Mouse (Mus musculus): ENCODE data around the gene Gss.
A peak's percentile ranks its signal among the peaks of the same experiment; 100 is the strongest.
"Not testable (repeated sequence)": the region's sequence is repeated elsewhere in the genome, so short reads cannot be mapped to it uniquely, and the experiment has no call there.

Gss gene

GRCm38 (mm10) chr2:155619817-155620216 is 27.2 kb upstream of the Gss start:
- DNase-seq (ENCODE audit: low read depth, low spot score), result peak; percentile 82

DNA sequence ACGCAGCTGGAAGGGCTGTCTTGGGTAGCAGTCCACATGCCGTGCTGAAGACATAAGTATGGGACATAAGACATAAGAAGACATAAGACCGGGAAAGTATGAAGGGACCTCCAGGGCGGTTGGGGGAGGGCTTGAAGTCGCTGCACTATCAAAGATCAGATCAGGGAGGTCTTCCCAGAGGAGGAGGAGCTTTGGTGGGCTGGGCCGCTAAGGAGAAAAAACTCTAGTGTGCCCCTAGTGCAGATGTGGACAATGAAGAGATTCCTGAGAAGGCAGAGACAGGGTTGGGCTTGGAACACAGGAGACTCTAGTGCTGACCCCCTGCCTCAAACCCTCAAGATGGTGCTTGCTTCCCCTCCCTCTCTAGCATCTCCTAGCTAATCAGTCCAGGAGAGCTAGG is 24.4 kb upstream of the Gss start:
- DNase-seq (ENCODE audit: low read depth, low spot score), result no peak

GRCm38 (mm10) chr2:155613953-155614352 is 21.3 kb upstream of the Gss start:
- DNase-seq (ENCODE audit: low read depth, low spot score), result no peak

DNA sequence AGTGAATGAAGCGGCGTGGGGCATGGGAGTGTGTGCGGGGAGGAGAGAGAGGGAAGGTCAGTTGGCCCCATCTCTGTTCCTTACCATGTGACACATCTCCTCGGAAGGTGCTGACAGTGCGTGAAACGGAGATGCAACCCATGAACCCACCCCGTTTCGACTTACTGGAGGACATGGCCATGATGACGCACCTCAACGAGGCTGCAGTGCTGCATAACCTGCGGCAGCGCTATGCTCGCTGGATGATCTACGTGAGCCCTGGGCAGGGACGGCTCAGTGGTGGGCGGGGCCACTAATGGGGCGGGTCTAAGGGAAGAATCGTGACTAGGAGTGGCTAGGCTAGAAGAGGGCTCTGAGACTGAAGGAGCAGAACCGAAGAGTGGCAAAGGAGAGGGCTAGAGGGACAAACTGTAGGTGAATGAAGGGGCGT is 20.7 kb upstream of the Gss start:
- peak; percentile 64 for DNase-seq (ENCODE audit: low read depth, low spot score)

GRCm38 (mm10) chr2:155611834-155612550 is 19.4 kb upstream of the Gss start:
- no peak for DNase-seq (ENCODE audit: low read depth, low spot score)

- DNase-seq (ENCODE audit: low read depth, low spot score), result no peak
Measured at GRCm38 (mm10) chr2:155610978-155611377, 18.4 kb upstream of the Gss start, which contains the start of gene Myh7b. TSS of gene Myh7b (plus strand) at chr2:155611212.

DNA sequence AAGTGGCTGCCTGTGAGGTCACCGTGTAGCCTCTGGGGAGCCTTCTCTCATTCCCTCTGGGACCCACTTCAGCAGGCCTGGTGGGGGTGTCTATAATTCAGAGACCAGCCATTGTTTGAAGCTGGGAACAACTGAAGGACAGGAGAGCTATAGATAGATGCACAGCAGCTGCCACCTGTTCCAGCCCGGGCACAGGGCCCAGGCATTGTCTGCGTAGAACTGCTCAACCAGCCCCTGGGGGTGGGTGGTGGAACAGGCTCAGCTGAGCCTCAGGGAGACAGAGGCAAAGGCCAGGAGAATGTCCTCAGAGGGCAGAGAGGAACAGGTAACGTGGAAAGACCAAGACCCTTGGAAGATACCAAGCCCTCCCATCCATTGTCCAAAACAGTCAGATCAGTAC is 13.8 kb upstream of the Gss start:
- DNase-seq (ENCODE audit: low read depth, low spot score), result no peak

DNA sequence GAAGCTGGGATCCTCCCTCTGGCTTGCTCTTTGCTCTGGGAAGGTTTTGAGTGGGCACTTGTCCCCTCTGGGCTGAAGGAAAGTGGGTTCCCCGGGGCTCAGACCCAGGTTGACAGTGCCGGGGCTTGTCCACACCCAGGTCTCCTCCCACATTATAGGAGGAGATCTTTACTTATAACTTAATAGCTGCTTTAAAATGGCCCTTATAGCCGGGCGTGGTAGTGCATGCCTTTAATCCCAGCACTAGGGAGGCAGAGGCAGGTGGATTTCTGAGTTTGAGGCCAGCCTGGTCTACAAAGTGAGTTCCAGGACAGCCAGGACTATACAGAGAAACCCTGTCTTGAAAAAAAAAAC is 12.6 kb upstream of the Gss start:
- DNase-seq (ENCODE audit: low read depth, low spot score), result not testable (repeated sequence)

GRCm38 (mm10) chr2:155604560-155605235 is 12.1 kb upstream of the Gss start:
- no peak for DNase-seq (ENCODE audit: low read depth, low spot score)

- no peak for DNase-seq (ENCODE audit: low read depth, low spot score)
Measured at GRCm38 (mm10) chr2:155603707-155604106, 11.1 kb upstream of the Gss start.

DNA sequence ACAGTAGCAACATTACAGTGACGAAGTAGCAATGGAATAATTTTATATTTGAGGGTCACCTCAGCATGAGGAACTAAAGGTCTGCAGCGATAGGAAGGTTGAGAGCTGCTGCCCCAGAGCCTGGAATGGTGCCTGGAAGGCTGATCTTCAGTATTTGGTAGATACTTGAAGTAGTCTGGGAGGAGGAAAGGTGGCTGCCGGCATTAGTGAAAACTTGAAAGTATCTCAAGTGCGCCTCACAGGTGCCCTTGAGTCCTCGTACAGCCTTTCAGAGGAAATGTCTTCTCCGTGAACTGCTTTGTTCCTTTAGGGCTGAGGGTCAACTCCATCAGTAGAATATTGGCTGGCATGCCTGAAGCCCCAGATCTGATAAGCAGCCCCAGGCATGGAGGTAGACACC is 2.9 kb upstream of the Gss start:
- DNase-seq (ENCODE audit: low read depth, low spot score), result no peak

GRCm38 (mm10) chr2:155592854-155593283 is 259 bp upstream of the Gss start:
- no peak for DNase-seq (ENCODE audit: low read depth, low spot score)

- DNase-seq (ENCODE audit: low read depth, low spot score), result no peak
Measured at GRCm38 (mm10) chr2:155591676-155592075, 934 bp downstream of the Gss start.

DNA sequence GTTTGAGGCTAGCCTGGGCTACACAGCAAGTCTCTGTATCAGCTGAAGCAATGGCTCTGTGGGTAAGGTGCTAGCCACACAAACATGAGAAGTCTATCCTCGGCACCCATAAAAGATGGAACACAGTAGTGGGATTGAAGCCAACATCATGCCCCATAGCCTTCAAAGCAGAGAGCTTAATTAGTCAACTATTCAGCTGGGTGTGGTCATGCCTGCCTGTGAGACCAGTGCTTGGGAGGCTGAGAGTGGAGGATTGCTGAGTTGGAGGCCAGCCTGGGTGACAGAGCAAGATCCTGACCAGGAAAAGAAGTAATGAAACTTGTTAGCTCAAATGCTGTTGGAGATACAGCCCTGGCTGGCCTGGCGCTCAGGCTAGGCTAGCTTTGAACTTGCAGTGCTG is 1.7 kb downstream of the Gss start:
- DNase-seq (ENCODE audit: low read depth, low spot score), result no peak

DNA sequence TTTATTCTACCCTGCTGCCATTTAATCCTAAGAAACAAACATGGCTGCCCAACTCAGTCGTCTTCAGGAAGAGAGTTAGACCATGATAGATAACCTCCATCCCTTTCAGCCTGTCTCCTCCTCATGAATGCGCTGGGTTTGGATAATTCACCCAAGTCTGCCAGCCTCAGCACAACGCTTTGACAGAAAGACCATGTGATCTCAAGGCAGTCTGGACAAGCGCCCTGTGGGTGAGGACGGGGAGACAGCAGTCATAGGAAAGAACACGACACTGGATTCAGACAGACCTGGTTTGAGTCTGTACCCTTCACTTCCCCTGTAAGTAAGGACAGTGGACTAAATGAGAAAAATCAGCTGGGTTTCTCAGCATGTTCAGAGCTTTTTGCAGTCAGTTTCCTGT is 3.1 kb downstream of the Gss start:
- DNase-seq (ENCODE audit: low read depth, low spot score), result no peak

- DNase-seq (ENCODE audit: low read depth, low spot score), result no peak
Measured at GRCm38 (mm10) chr2:155588136-155588535, 4.5 kb downstream of the Gss start.

DNA sequence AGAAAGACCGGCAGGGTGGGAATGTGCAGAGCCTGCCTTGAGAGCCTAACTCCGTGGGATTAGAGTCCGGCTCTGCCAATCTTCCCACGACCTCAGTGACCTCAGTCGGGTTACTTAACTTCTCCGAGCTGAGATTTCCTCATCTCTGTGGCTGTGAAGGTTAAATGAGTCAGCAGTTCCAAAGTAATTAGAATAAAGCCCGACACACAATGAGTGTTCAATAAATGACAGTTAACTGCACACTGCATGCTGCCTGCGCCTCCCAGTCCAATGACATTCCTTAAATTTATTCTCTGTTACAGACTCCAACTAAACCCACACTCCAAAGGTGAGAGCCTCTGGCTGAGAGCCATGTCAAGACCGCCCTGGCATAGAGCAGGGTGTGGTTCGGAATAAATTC is 7.1 kb downstream of the Gss start:
- DNase-seq (ENCODE audit: low read depth, low spot score), result no peak

- no peak for DNase-seq (ENCODE audit: low read depth, low spot score)
Measured at GRCm38 (mm10) chr2:155585082-155585481, 7.5 kb downstream of the Gss start.

GRCm38 (mm10) chr2:155583927-155584530 is 8.6 kb downstream of the Gss start:
- DNase-seq (ENCODE audit: low read depth, low spot score), result peak; percentile 63

- no peak for DNase-seq (ENCODE audit: low read depth, low spot score)
Measured at GRCm38 (mm10) chr2:155582996-155583395, 9.6 kb downstream of the Gss start.

DNA sequence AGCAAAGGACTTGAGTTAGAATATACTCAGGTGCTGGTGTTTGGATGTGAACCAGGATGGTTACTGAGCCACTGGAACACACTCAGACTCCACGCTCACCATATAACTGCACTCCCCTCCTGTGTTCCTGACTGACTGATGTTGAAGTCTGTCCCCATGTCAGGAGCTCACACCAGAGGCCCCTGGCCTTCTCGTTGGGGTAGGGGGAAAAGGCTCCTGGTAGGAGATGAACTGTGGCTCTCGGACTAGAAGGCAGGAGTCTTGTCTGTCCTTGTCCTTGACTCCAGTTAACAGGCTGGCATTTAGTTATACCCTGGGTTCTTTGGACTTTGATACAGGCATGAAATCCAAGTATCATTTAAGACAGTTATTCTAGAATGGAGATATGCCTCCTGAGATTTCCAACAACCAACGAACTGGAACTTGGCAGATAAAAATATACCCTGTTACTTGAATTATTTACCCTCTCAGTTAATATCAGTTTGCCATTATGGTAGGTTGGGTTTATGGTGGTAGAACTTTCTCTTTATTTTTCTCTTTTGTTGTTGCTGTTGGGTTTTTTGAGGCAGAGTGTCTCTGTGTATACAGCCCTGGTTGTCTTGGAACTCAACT is 10.1 kb downstream of the Gss start:
- no peak for DNase-seq (ENCODE audit: low read depth, low spot score)

DNA sequence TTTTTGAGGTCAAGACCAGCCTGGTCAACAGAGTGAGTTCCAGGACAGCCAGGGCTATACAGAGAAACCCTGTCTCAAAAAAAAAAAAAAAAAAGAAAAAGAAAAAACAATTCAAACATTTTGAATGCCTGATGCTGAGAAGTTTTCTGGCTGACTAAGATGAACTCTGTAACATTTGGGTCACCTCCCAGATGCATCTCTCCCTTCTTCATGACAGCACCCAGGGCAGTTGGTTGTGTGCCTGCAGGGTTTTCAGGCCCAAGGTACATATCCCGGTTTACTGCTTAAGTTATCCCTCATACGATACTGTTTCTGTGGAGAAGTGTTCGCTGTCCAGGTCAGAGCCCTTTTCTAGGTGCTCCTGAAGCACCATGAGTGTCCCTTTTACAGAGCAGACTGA is 12.3 kb downstream of the Gss start:
- DNase-seq (ENCODE audit: low read depth, low spot score), result no peak

- DNase-seq (ENCODE audit: low read depth, low spot score), result no peak
Measured at GRCm38 (mm10) chr2:155576656-155577055, 16.0 kb downstream of the Gss start.
